9 mouse cellular contexts compared by ENCODE assay signal in the genomic region with DNA sequence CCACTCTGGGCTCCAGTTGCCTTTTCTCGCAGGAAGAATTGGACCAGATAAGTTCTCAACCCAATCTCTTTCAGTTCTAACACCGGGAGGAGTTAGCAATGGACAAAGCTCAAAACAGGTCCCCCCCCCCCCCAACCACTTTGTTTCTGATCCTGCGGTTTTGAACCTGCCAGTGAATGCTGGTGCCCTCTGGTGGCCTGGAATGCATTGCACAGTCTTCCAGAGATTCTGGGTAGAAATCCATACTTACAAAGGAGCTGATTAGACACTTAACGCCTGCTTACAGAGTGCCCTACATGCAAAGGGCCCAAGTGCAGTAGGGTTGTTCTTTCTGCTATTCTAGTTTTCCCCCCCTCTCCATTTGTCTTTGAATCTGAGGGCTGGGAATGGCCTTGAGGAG. TPM values are rescaled to one million over a fixed set of nuclear protein-coding genes. Genes with fewer than 3 reads are reported as not detected.
DNase-seq lines count a peak whose midpoint lies in the region; ATAC-seq and TF ChIP-seq lines count a peak whose summit lies in the region.
"Had no signal": no experiment of that assay in that cellular context is flagged by ENCODE, and none has a peak within 500 bp of the region (broad histone marks: within the 10 kb centered on the region; RNA-seq: fewer than 3 reads in every experiment).

No protein-coding gene starts in this region.

- no peak overlapping the region for H3K27ac ChIP-seq in kidney, postnatal 0 days
- no peak overlapping the region for H3K27ac ChIP-seq in kidney, embryonic 14.5 days (ENCODE audit: low read depth, low read length)
- H3K27ac ChIP-seq in embryonic facial prominence, embryonic 10.5 days (replicated peaks): no peak overlapping the region

- H3K36me3 ChIP-seq in kidney, postnatal 0 days (ENCODE audit: insufficient read depth, low read length): no peaks in the 10 kb centered on the region
- no peaks in the 10 kb centered on the region; the same call in 1 of the 2 replicates for H3K36me3 ChIP-seq in kidney, embryonic 14.5 days (ENCODE audit: control insufficient read depth, insufficient read depth, low read length)
- peaks cover 46% of the 10 kb centered on the region for H3K36me3 ChIP-seq in embryonic facial prominence, embryonic 10.5 days (replicated peaks)
- peaks cover 34% of the 10 kb centered on the region for H3K36me3 ChIP-seq in splenic B cell, adult 2 months (ENCODE audit: control insufficient read depth, insufficient read depth, low read length, poor library complexity, severe bottlenecking)

- no peak for ATAC-seq in kidney, postnatal 0 days (replicated peaks; ENCODE audit: low FRiP score, low read depth)
- no peak for ATAC-seq in kidney, embryonic 14.5 days (ENCODE audit: low FRiP score, low TSS enrichment)

- H3K27me3 ChIP-seq in kidney, postnatal 0 days (ENCODE audit: insufficient read depth, low read length): no peaks in the 10 kb centered on the region
- no peaks in the 10 kb centered on the region for H3K27me3 ChIP-seq in kidney, embryonic 14.5 days (ENCODE audit: control insufficient read depth, insufficient read depth, low read length)
- H3K27me3 ChIP-seq in embryonic facial prominence, embryonic 10.5 days (replicated peaks; ENCODE audit: low read depth, poor library complexity, severe bottlenecking): no peaks in the 10 kb centered on the region
- no peaks in the 10 kb centered on the region for H3K27me3 ChIP-seq in splenic B cell, adult 2 months (ENCODE audit: control insufficient read depth, insufficient read depth, low read length, poor library complexity, severe bottlenecking)

- TF ChIP-seq CTCF in kidney, postnatal 0 days (IDR thresholded peaks at IDR 0.05; ENCODE audit: low read depth): peak; percentile 69

- H3K9ac ChIP-seq in kidney, postnatal 0 days (ENCODE audit: low read depth, low read length): no peak overlapping the region
- H3K9ac ChIP-seq in kidney, embryonic 14.5 days (ENCODE audit: low read depth, low read length): no peak overlapping the region

- 66% methylated on average over 4 of the region's 4 CpGs for WGBS in kidney, postnatal 0 days
- 79% methylated on average over 4 of the region's 4 CpGs for WGBS in kidney, embryonic 14.5 days
- WGBS in embryonic facial prominence, embryonic 10.5 days: 66% methylated on average over 4 of the region's 4 CpGs

- H3K4me2 ChIP-seq in kidney, postnatal 0 days (ENCODE audit: low read length): no peak overlapping the region
- H3K4me2 ChIP-seq in kidney, embryonic 14.5 days (replicated peaks; ENCODE audit: low read depth, low read length): no peak overlapping the region

- H3K4me3 ChIP-seq in kidney, postnatal 0 days (replicated peaks; ENCODE audit: low read depth, low read length): no peak overlapping the region
- no peak overlapping the region for H3K4me3 ChIP-seq in kidney, embryonic 14.5 days (ENCODE audit: low read length)
- no peak overlapping the region for H3K4me3 ChIP-seq in embryonic facial prominence, embryonic 10.5 days

- no peaks in the 10 kb centered on the region for H3K9me3 ChIP-seq in kidney, postnatal 0 days (replicated peaks; ENCODE audit: low read length)
- no peaks in the 10 kb centered on the region; the same call in 1 of the 2 replicates for H3K9me3 ChIP-seq in kidney, embryonic 14.5 days (ENCODE audit: control insufficient read depth, low read length)
- peaks cover 3% of the 10 kb centered on the region; the same call in 1 of the 2 replicates for H3K9me3 ChIP-seq in embryonic facial prominence, embryonic 10.5 days

- peak; percentile 39 for DNase-seq in adrenal gland, postnatal 14 days
- DNase-seq in adrenal gland, adult 8-10 months: no peak
- DNase-seq in kidney, postnatal 0 days (ENCODE audit: low spot score): peak; percentile 8
- DNase-seq in 3T3-L1 (ENCODE audit: low read depth, low spot score): peak; percentile 34
- peak; percentile 40 for DNase-seq in embryonic facial prominence, embryonic 10.5 days (ENCODE audit: low spot score)
- DNase-seq in splenic B cell, adult 2 months (ENCODE audit: low read depth, low spot score): peak; percentile 51
- DNase-seq in adrenal gland, adult 2 months: no peak

- H3K4me1 ChIP-seq in kidney, postnatal 0 days (replicated peaks; ENCODE audit: insufficient read depth, low read length): no peaks in the 10 kb centered on the region
- H3K4me1 ChIP-seq in kidney, embryonic 14.5 days (ENCODE audit: control insufficient read depth, insufficient read depth, low read length): no peaks in the 10 kb centered on the region
- no peaks in the 10 kb centered on the region for H3K4me1 ChIP-seq in embryonic facial prominence, embryonic 10.5 days

RNA-seq across cellular contexts. Expression of a gene that starts 22.9 kb away (rescaled TPM):
- total RNA-seq in adrenal gland, postnatal 14 days (2021): not detected in 2 replicates
- total RNA-seq in adrenal gland, adult 8-10 months (2022): not detected
- 0.11 TPM in 2 replicates for polyA plus RNA-seq in kidney, postnatal 0 days (2015; fragmentation: Nextera tagmentation; extraction: Ambion mirVana)
- polyA plus RNA-seq in kidney, embryonic 14.5 days (2014; fragmentation: Nextera tagmentation; extraction: Ambion mirVana): 0.11 TPM in 1 of 2 replicates, not detected in the other
- 0.26 and 0.29 TPM in 2 replicates for polyA plus RNA-seq in embryonic facial prominence, embryonic 10.5 days (2016; fragmentation: Nextera tagmentation; extraction: Ambion mirVana)
- total RNA-seq in adrenal gland, adult 2 months (2021): not detected
- not detected in 2 replicates for polyA plus RNA-seq in adrenal gland, adult 2 months (2012; rRNA removed)
- polyA plus RNA-seq: liver, embryonic 16.5 days had no signal

RNA-seq across cellular contexts. Expression of a gene that starts 54.5 kb away (rescaled TPM):
- total RNA-seq in adrenal gland, postnatal 14 days (2021): 47.1 and 47.7 TPM in 2 replicates
- total RNA-seq in adrenal gland, adult 8-10 months (2022): 100 to 1,000 TPM; 118 to 135 (median 125) TPM
- polyA plus RNA-seq in kidney, postnatal 0 days (2015; fragmentation: Nextera tagmentation; extraction: Ambion mirVana): 17.4 and 19.2 TPM in 2 replicates
- polyA plus RNA-seq in kidney, embryonic 14.5 days (2014; fragmentation: Nextera tagmentation; extraction: Ambion mirVana): 9.4 and 19.2 TPM in 2 replicates
- 17.4 and 18.3 TPM in 2 replicates for polyA plus RNA-seq in embryonic facial prominence, embryonic 10.5 days (2016; fragmentation: Nextera tagmentation; extraction: Ambion mirVana)
- 10 to 100 TPM; 68.1 to 95.2 TPM for total RNA-seq in adrenal gland, adult 2 months (2021)
- 24.4 and 34.7 TPM in 2 replicates for polyA plus RNA-seq in adrenal gland, adult 2 months (2012; rRNA removed)

Comparison
In these comparisons a context has a peak if more than half of its experiments do, and no peak if none do; other contexts are left out.
1. DNase-seq: peak in adrenal gland, postnatal 14 days (single experiment), kidney, postnatal 0 days (single experiment), 3T3-L1 (single experiment), embryonic facial prominence, embryonic 10.5 days (single experiment) and splenic B cell, adult 2 months (single experiment); none in adrenal gland, adult 8-10 months (single experiment) and adrenal gland, adult 2 months (single experiment).